In genomic region chr6:55511212-55512065, GRCm38 (mm10) we compare ENCODE assay signal across 8 mouse cellular contexts. TPM values are rescaled to one million over a fixed set of nuclear protein-coding genes. Genes with fewer than 3 reads are reported as not detected.
DNase-seq lines count a peak whose midpoint lies in the region; ATAC-seq lines count a peak whose summit lies in the region.

No protein-coding gene starts in this region.

- no peak overlapping the region for H3K27ac ChIP-seq in heart, embryonic 11.5 days (ENCODE audit: low read depth, low read length)
- no peak overlapping the region for H3K27ac ChIP-seq in limb, embryonic 11.5 days (replicated peaks; ENCODE audit: low read depth, low read length)
- no peak overlapping the region for H3K27ac ChIP-seq in midbrain, embryonic 14.5 days (replicated peaks; ENCODE audit: low read depth, low read length)
- H3K27ac ChIP-seq in stomach, embryonic 14.5 days (ENCODE audit: low read length), result no peak overlapping the region

- peak; percentile 25 for DNase-seq in 416B (ENCODE audit: low read depth)
- DNase-seq in brain, embryonic 18.5 days (ENCODE audit: low read depth, low spot score), result peak; percentile 64
- peak; percentile 66 for DNase-seq in kidney, adult 9 months
- peak; percentile 84 for DNase-seq in limb, embryonic 11.5 days (ENCODE audit: low spot score)
- peak; percentile 95 for DNase-seq in midbrain, embryonic 14.5 days

- 26% methylated on average over 12 of the region's 12 CpGs for WGBS in heart, embryonic 11.5 days (ENCODE audit: insufficient replicate concordance)
- 30% methylated on average over 12 of the region's 12 CpGs for WGBS in limb, embryonic 11.5 days
- 40% methylated on average over 12 of the region's 12 CpGs for WGBS in midbrain, embryonic 14.5 days
- WGBS in stomach, embryonic 14.5 days, result 16% methylated on average over 12 of the region's 12 CpGs

- no peak overlapping the region for H3K4me3 ChIP-seq in heart, embryonic 11.5 days (ENCODE audit: low read depth, low read length)
- H3K4me3 ChIP-seq in limb, embryonic 11.5 days (ENCODE audit: low read depth, low read length), result no peak overlapping the region
- H3K4me3 ChIP-seq in midbrain, embryonic 14.5 days (replicated peaks; ENCODE audit: low read depth, low read length), result no peak overlapping the region
- no peak overlapping the region for H3K4me3 ChIP-seq in stomach, embryonic 14.5 days (ENCODE audit: low read depth, low read length)

- ATAC-seq in erythroblast, adult 5-6 weeks (replicated peaks; ENCODE audit: low FRiP score, poor library complexity, severe bottlenecking), result 0 out of 2 replicates have a peak, but pooled peaks have one; percentile 58
- ATAC-seq in heart, embryonic 11.5 days (replicated peaks; ENCODE audit: insufficient number of reproducible peaks, low FRiP score, low TSS enrichment), result 0 out of 2 replicates have a peak, but pooled peaks have one; percentile 18
- no peak; the same call in 1 of the 2 replicates for ATAC-seq in limb, embryonic 11.5 days (ENCODE audit: insufficient number of reproducible peaks, low FRiP score, low TSS enrichment, low read depth)
- ATAC-seq in midbrain, embryonic 14.5 days (ENCODE audit: low FRiP score, low TSS enrichment), result peak; percentile 86
- peak; percentile 59; the same call in 1 of the 2 replicates for ATAC-seq in stomach, embryonic 14.5 days (ENCODE audit: insufficient number of reproducible peaks, insufficient read depth, low FRiP score, low read depth)

- H3K27me3 ChIP-seq in heart, embryonic 11.5 days (ENCODE audit: control insufficient read depth, insufficient read depth, low read length), result no peaks in the 10 kb centered on the region
- no peaks in the 10 kb centered on the region for H3K27me3 ChIP-seq in limb, embryonic 11.5 days (ENCODE audit: control insufficient read depth, insufficient read depth, low read length)
- H3K27me3 ChIP-seq in midbrain, embryonic 14.5 days (ENCODE audit: control insufficient read depth, insufficient read depth, low read length), result no peaks in the 10 kb centered on the region
- H3K27me3 ChIP-seq in stomach, embryonic 14.5 days (ENCODE audit: control insufficient read depth, insufficient read depth, low read length), result no peaks in the 10 kb centered on the region

- 0 out of 2 replicates have a peak, but pooled peaks cover 4% of the 10 kb centered on the region for H3K4me1 ChIP-seq in heart, embryonic 11.5 days (ENCODE audit: control insufficient read depth, insufficient read depth, low read length)
- H3K4me1 ChIP-seq in limb, embryonic 11.5 days (ENCODE audit: control insufficient read depth, insufficient read depth, low read length), result no peaks in the 10 kb centered on the region
- no peaks in the 10 kb centered on the region for H3K4me1 ChIP-seq in midbrain, embryonic 14.5 days (ENCODE audit: control insufficient read depth, insufficient read depth, low read length)
- 0 out of 2 replicates have a peak, but pooled peaks cover 3% of the 10 kb centered on the region for H3K4me1 ChIP-seq in stomach, embryonic 14.5 days (ENCODE audit: control insufficient read depth, insufficient read depth, low read length)

- no peaks in the 10 kb centered on the region for H3K9me3 ChIP-seq in heart, embryonic 11.5 days (replicated peaks; ENCODE audit: control insufficient read depth, low read length)
- no peaks in the 10 kb centered on the region for H3K9me3 ChIP-seq in limb, embryonic 11.5 days (ENCODE audit: control insufficient read depth, low read length)
- peaks cover 5% of the 10 kb centered on the region; the same call in 1 of the 2 replicates for H3K9me3 ChIP-seq in midbrain, embryonic 14.5 days (ENCODE audit: control insufficient read depth, low read length)
- H3K9me3 ChIP-seq in stomach, embryonic 14.5 days (ENCODE audit: control insufficient read depth, low read depth, low read length), result no peaks in the 10 kb centered on the region; the same call in 1 of the 2 replicates

- no peak overlapping the region for H3K4me2 ChIP-seq in heart, embryonic 11.5 days
- no peak overlapping the region for H3K4me2 ChIP-seq in limb, embryonic 11.5 days (ENCODE audit: low read depth, severe bottlenecking)
- H3K4me2 ChIP-seq in midbrain, embryonic 14.5 days (ENCODE audit: low read length), result no peak overlapping the region
- no peak overlapping the region for H3K4me2 ChIP-seq in stomach, embryonic 14.5 days (replicated peaks; ENCODE audit: low read depth, low read length)

- no peak overlapping the region for H3K9ac ChIP-seq in heart, embryonic 11.5 days (ENCODE audit: low read depth, low read length)
- H3K9ac ChIP-seq in limb, embryonic 11.5 days (ENCODE audit: low read length), result no peak overlapping the region
- H3K9ac ChIP-seq in midbrain, embryonic 14.5 days (replicated peaks; ENCODE audit: low read length), result no peak overlapping the region
- no peak overlapping the region for H3K9ac ChIP-seq in stomach, embryonic 14.5 days (replicated peaks; ENCODE audit: low read depth, low read length)

- H3K36me3 ChIP-seq in heart, embryonic 11.5 days (ENCODE audit: control insufficient read depth, insufficient read depth, low read length), result no peaks in the 10 kb centered on the region
- no peaks in the 10 kb centered on the region for H3K36me3 ChIP-seq in limb, embryonic 11.5 days (ENCODE audit: control insufficient read depth, insufficient read depth, low read length)
- no peaks in the 10 kb centered on the region for H3K36me3 ChIP-seq in midbrain, embryonic 14.5 days (ENCODE audit: control insufficient read depth, insufficient read depth, low read length)
- H3K36me3 ChIP-seq in stomach, embryonic 14.5 days (ENCODE audit: control insufficient read depth, insufficient read depth, low read length), result no peaks in the 10 kb centered on the region

RNA-seq across cellular contexts. Expression of gene Adcyap1r1, which starts 59.7 kb away (rescaled TPM):
- 0.19 TPM in 1 of 2 replicates, not detected in the other for total RNA-seq in erythroblast, adult 5-6 weeks (2015; ENCODE audit: low replicate concordance)
- total RNA-seq in erythroblast, adult 5-6 weeks (2017; ENCODE audit: low replicate concordance), result 0.09 TPM in 1 of 2 replicates, not detected in the other
- polyA plus RNA-seq in heart, embryonic 11.5 days (2014; fragmentation: Nextera tagmentation; extraction: Ambion mirVana), result 2.6 and 3.1 TPM in 2 replicates
- 0.48 and 0.82 TPM in 2 replicates for polyA plus RNA-seq in limb, embryonic 11.5 days (2014; fragmentation: Nextera tagmentation; extraction: Ambion mirVana)
- polyA plus RNA-seq in midbrain, embryonic 14.5 days (2014; fragmentation: Nextera tagmentation; extraction: Ambion mirVana), result 50.2 and 52.7 TPM in 2 replicates
- polyA plus RNA-seq in stomach, embryonic 14.5 days (2014; fragmentation: Nextera tagmentation; extraction: Ambion mirVana), result 13.3 and 13.8 TPM in 2 replicates

Comparison
In these comparisons a context has a peak if more than half of its experiments do, and no peak if none do; other contexts are left out.
1. DNase-seq: peak in every context shown above with its lines; median percentile 95 in midbrain, embryonic 14.5 days; 84 in limb, embryonic 11.5 days; 66 in kidney, adult 9 months; 64 in brain, embryonic 18.5 days; 25 in 416B.